ENCODE assay signal across 22 mouse cellular contexts in the genomic region with DNA sequence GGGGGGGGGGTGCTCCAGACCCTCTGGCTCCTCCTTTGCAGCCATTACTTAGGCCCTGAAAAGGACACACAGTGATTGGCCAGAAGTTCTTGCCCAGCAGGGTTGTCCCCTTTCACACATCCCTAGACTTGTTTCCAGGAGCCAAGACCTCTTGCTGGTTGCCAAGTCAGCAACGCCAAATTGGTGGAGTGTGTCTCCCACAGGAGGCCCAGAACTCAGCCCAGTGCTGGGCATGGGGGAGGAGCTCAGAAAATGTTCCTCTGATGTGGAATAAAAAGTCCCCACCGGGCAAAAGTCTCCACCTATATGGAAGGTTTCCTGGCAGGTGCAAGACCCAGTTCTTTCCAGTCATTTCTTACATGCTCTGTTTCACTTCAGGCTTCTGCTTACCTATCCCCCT. TPM values are rescaled to one million over a fixed set of nuclear protein-coding genes. Genes with fewer than 3 reads are reported as not detected.
DNase-seq lines count a peak whose midpoint lies in the region; ATAC-seq lines count a peak whose summit lies in the region.
"Had no signal": no experiment of that assay in that cellular context is flagged by ENCODE, and none has a peak within 500 bp of the region (broad histone marks: within the 10 kb centered on the region; RNA-seq: fewer than 3 reads in every experiment).

No protein-coding gene starts in this region.

- H3K9me3 ChIP-seq in intestine, embryonic 14.5 days (ENCODE audit: control insufficient read depth, low read length), result no peaks in the 10 kb centered on the region
- H3K9me3 ChIP-seq: embryonic facial prominence, embryonic 12.5 days; liver, embryonic 13.5 days had no signal

- no peak overlapping the region for H3K4me2 ChIP-seq in intestine, embryonic 14.5 days (ENCODE audit: low read length)
- H3K4me2 ChIP-seq: embryonic facial prominence, embryonic 12.5 days; heart, embryonic 11.5 days; liver, embryonic 13.5 days; midbrain, embryonic 11.5 days had no signal

- H3K27ac ChIP-seq in intestine, embryonic 14.5 days (ENCODE audit: low read depth), result no peak overlapping the region
- H3K27ac ChIP-seq: embryonic facial prominence, embryonic 12.5 days; hindbrain, postnatal 0 days; liver, embryonic 13.5 days had no signal

- WGBS in intestine, embryonic 14.5 days, result 6% methylated on average over 2 of the region's 2 CpGs

- H3K36me3 ChIP-seq in intestine, embryonic 14.5 days (ENCODE audit: control insufficient read depth, insufficient read depth, low read length), result no peaks in the 10 kb centered on the region
- H3K36me3 ChIP-seq: embryonic facial prominence, embryonic 12.5 days; liver, embryonic 13.5 days had no signal

- peaks cover 99% of the 10 kb centered on the region for H3K27me3 ChIP-seq in intestine, embryonic 14.5 days (replicated peaks; ENCODE audit: control insufficient read depth, insufficient read depth, low read length)
- H3K27me3 ChIP-seq: Patski had no signal

- no peak overlapping the region for H3K4me3 ChIP-seq in intestine, embryonic 14.5 days (ENCODE audit: low read depth, low read length)
- H3K4me3 ChIP-seq: embryonic facial prominence, embryonic 12.5 days; liver, embryonic 13.5 days; myocyte had no signal

- peak; percentile 52 for DNase-seq in adrenal gland, postnatal 14 days
- DNase-seq in adrenal gland, postnatal 36 days, result no peak
- no peak for DNase-seq in intestine, embryonic 14.5 days (ENCODE audit: low spot score)
- DNase-seq in kidney, adult 9 months, result peak; percentile 83
- peak; percentile 43 to 65 for DNase-seq in kidney, postnatal 4 days
- no peak for DNase-seq in lung, postnatal 4 days
- DNase-seq in right cerebral cortex, postnatal 36 days (ENCODE audit: low spot score in 2 of 2), result no peak
- DNase-seq in frontal cortex, postnatal 25 days (ENCODE audit: low spot score in 2 of 2), result no peak
- DNase-seq: cerebellum, adult 9-11 months; liver, embryonic 13.5 days; right cerebral cortex, postnatal 14 days had no signal

- 0 out of 2 replicates have a peak, but pooled peaks have one; percentile 15 for ATAC-seq in intestine, embryonic 14.5 days (replicated peaks; ENCODE audit: low FRiP score, low TSS enrichment, low read depth)
- ATAC-seq: hindbrain, postnatal 0 days; lung, postnatal 0 days; Patski had no signal

- H3K9ac ChIP-seq in intestine, embryonic 14.5 days (ENCODE audit: low read length), result no peak overlapping the region
- H3K9ac ChIP-seq: embryonic facial prominence, embryonic 12.5 days; liver, embryonic 13.5 days had no signal

- H3K4me1 ChIP-seq in intestine, embryonic 14.5 days (replicated peaks; ENCODE audit: control insufficient read depth, insufficient read depth, low read length), result peaks cover 7% of the 10 kb centered on the region; the same call in 1 of the 2 replicates
- H3K4me1 ChIP-seq: embryonic facial prominence, embryonic 12.5 days; liver, embryonic 13.5 days had no signal

RNA-seq across cellular contexts. Expression of a gene that starts 12.2 kb away (rescaled TPM):
- total RNA-seq in adrenal gland, postnatal 14 days (2021), result 99.3 and 156 TPM in 2 replicates
- total RNA-seq in adrenal gland, postnatal 36 days (2021), result 100 to 1,000 TPM; 225 to 357 TPM
- 1.0 and 1.1 TPM in 2 replicates for polyA plus RNA-seq in intestine, embryonic 14.5 days (2014; fragmentation: Nextera tagmentation; extraction: Ambion mirVana)
- total RNA-seq: heart, postnatal 25 days; hindbrain, postnatal 0 days; left cerebral cortex, postnatal 36 days had no signal
- polyA plus RNA-seq: frontal cortex, adult 2 months; hindbrain, postnatal 0 days; lung, postnatal 0 days; midbrain, embryonic 11.5 days had no signal

RNA-seq across cellular contexts. Expression of a gene that starts 22.7 kb away (rescaled TPM):
- 56.7 and 59.4 TPM in 2 replicates for total RNA-seq in adrenal gland, postnatal 14 days (2021)
- total RNA-seq in adrenal gland, postnatal 36 days (2021), result 10 to 100 TPM; 59.4 to 80.5 TPM
- 1.5 and 1.7 TPM in 2 replicates for polyA plus RNA-seq in intestine, embryonic 14.5 days (2014; fragmentation: Nextera tagmentation; extraction: Ambion mirVana)
- total RNA-seq: heart, postnatal 25 days; left cerebral cortex, postnatal 36 days had no signal
- polyA plus RNA-seq: embryonic facial prominence, embryonic 12.5 days; frontal cortex, adult 2 months; liver, embryonic 13.5 days; midbrain, embryonic 11.5 days had no signal

RNA-seq across cellular contexts. Expression of a gene that starts 27.4 kb away (rescaled TPM):
- 34.3 and 37.8 TPM in 2 replicates for total RNA-seq in adrenal gland, postnatal 14 days (2021)
- total RNA-seq in adrenal gland, postnatal 36 days (2021), result 10 to 100 TPM; 35.5 to 49.8 TPM
- polyA plus RNA-seq in intestine, embryonic 14.5 days (2014; fragmentation: Nextera tagmentation; extraction: Ambion mirVana), result 11.7 and 13.2 TPM in 2 replicates
- total RNA-seq: heart, postnatal 25 days; left cerebral cortex, postnatal 36 days had no signal
- polyA plus RNA-seq: embryonic facial prominence, embryonic 12.5 days; frontal cortex, adult 2 months; midbrain, embryonic 11.5 days; testis, adult 2 months had no signal

RNA-seq across cellular contexts. Expression of a gene that starts 33.2 kb away (rescaled TPM):
- 35.7 and 39.8 TPM in 2 replicates for total RNA-seq in adrenal gland, postnatal 14 days (2021)
- total RNA-seq in adrenal gland, postnatal 36 days (2021), result 10 to 100 TPM; 43.9 to 62.2 TPM
- 18.1 and 24.1 TPM in 2 replicates for polyA plus RNA-seq in intestine, embryonic 14.5 days (2014; fragmentation: Nextera tagmentation; extraction: Ambion mirVana)
- total RNA-seq: heart, postnatal 25 days; left cerebral cortex, postnatal 36 days had no signal
- polyA plus RNA-seq: embryonic facial prominence, embryonic 12.5 days; frontal cortex, adult 2 months; midbrain, embryonic 11.5 days; myocyte had no signal

RNA-seq across cellular contexts. Expression of a gene that starts 44.1 kb away (rescaled TPM):
- 17.1 and 18.7 TPM in 2 replicates for total RNA-seq in adrenal gland, postnatal 14 days (2021)
- 10 to 100 TPM; 16.1 to 27.0 TPM for total RNA-seq in adrenal gland, postnatal 36 days (2021)
- 49.6 and 51.6 TPM in 2 replicates for polyA plus RNA-seq in intestine, embryonic 14.5 days (2014; fragmentation: Nextera tagmentation; extraction: Ambion mirVana)
- total RNA-seq: left cerebral cortex, postnatal 36 days had no signal
- polyA plus RNA-seq: frontal cortex, adult 2 months; midbrain, embryonic 11.5 days; myocyte had no signal

Comparison
In these comparisons a context has a peak if more than half of its experiments do, and no peak if none do; other contexts are left out.
1. DNase-seq: peak in adrenal gland, postnatal 14 days (single experiment), kidney, adult 9 months (single experiment) and kidney, postnatal 4 days (2 of 2); none in adrenal gland, postnatal 36 days (0 of 2), intestine, embryonic 14.5 days (single experiment), lung, postnatal 4 days (0 of 2), right cerebral cortex, postnatal 36 days (0 of 2) and frontal cortex, postnatal 25 days (0 of 2).